Mouse (Mus musculus) CD4-positive, CD25-positive, alpha-beta regulatory T cell, adult 4 months (primary cell): ENCODE results near the gene 1700086D15Rik. TPM values are rescaled to one million over a fixed set of nuclear protein-coding genes. Genes with fewer than 3 reads are reported as not detected.

Experiments used
- ATAC-seq: one replicate; pipeline ENCODE4 v1.8.0; 2017
- polyA plus RNA-seq, 2 experiments: library from polyadenylated mRNA; unstranded; fragments of 100-300 nt; shearing (Covaris generic); gene quantifications; one replicate each; pipeline ENCODE4 v1.2.1; 2017

Gene 1700086D15Rik
- polyA plus RNA-seq, 2 experiments from 2014 or later: not detected

DNA sequence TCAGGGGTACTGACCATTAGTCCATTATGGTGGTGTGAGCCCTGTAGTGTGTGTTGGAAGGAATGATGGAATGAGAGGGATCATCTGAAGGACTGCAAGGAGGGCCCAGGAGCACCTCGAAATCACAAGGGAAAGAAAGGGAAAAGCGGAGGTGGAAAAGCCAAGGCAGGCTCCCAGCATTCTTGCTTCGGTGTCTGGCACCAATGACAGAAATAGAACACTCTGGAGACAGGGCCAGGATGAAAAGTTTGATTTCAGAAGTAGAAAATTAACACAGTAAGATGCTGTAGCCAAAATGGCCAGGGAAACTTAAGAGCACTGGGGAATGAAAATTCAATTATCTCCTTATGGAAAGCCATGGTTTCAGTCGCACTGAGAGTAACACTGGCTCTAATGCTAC lies 26.0 kb downstream of the 1700086D15Rik start:
- no peak for ATAC-seq

DNA sequence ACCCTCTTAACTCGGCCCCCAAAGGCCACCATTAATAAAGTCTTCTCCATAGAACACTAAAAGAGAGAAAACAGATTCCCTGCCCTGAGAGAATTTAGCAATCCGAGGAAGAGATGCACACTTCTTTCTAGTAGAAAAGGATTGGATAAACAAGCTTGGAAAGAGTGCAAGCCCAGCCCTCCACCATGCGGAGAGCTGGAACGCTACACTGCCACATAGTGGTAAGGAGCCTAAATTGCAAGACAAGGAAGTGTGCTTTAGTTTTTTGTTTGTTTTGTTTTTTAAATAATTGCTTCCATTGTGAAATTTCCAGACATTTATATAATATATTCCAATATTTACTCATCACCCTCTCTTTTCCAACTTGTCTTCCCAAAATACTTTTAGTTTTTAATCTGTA lies 30.6 kb downstream of the 1700086D15Rik start:
- no peak for ATAC-seq

DNA sequence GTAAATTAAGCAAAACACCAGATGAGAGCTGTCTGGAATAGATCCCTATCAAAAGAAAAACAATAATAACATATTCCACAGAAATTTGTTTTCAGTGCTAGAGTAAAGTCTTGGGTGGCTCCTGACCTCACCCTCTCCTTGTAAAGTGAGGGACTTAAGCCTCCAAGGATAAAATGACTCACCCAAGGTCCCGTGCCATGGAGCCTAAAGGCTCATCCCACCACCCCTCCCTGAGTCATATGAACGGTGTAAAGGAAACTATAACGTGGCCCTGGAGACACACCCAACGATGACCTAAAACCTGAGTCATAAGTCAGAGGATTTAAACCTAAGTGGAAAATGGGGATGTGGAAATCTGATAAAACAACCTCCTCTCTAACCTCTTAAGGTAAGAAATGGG lies 31.0 kb downstream of the 1700086D15Rik start:
- ATAC-seq: no peak

DNA sequence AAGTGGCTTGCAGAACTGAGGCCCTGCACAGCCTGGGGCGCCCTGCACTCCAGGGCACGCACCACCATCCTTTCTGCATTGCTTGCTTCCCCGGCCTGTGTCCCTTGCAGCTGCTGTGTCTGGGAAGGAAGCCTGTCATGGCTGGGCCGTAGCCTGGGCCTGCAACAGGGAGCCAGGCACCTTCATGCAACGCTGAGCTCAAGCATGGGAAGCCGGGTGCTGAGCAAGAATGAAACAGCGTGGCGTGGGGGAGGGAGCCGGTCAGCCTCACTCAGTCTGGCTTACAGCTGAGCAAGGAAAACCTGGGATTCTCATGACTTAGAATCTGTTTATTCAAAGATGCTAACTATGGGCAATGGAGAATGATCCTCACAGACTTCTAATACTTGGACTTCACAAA lies 33.1 kb downstream of the 1700086D15Rik start:
- no peak for ATAC-seq

DNA sequence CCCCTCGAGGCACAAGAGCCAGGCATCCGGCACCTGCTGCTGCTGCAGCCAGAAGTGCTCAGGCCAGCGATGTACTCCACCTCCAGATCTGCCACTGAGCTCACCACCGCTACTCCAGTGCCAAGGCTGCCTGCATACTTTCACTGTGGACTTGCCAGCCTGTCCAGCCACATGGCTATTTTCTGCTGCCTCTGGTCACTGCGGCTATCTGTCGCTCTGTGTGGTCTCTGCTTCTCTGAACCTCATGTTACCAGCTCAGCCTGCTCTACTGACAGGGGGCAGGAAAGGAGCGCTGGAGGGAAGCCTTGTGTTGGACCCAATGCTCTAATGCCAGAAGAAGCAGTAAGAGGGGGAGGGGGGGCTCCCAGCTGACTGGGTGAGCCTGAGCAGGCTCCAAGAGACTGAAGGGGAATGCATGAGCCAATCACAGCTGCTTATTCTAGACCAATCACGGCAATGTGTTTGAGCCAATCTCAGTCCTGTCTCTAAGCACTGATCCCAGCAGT lies 34.7 kb downstream of the 1700086D15Rik start:
- no peak for ATAC-seq

DNA sequence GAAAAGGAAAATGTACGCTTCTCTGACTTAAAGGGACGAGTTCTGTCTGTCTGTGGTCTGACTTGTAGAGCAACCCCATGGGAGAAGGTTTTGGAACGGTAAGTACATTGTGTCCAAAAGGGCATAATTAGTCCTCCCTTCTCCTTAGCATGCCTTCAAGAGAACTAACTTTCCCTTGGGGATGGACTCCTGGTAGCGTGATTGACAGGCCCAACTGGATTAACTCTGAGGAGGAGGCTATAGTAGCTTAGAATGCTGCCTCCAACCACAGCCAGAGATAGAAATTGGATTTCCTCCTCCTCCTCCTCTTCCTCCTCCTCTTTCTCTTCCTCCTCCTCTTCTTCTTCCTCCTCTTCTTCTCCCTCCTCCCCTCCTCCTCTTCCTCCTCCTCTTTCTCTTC lies 39.4 kb downstream of the 1700086D15Rik start:
- no peak for ATAC-seq

DNA sequence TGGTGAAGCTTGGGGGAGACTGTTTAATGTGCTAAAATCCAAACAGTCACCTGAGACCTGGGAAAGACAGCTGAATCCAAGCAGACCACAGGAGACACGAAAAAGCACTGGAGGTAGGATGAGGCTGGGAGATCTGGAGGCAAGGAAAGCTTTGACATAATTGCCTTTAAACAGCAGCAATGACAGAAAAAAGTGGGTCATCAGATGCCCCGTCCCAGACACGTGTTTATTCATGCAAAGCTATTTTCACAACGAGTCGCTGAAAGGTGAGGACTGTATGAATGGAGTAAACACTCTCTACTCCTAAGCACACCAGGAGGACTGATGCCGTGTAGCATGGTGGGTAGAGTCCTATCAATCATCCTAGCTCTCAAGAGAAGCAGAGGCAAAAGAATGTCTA lies 43.9 kb downstream of the 1700086D15Rik start:
- no peak for ATAC-seq

DNA sequence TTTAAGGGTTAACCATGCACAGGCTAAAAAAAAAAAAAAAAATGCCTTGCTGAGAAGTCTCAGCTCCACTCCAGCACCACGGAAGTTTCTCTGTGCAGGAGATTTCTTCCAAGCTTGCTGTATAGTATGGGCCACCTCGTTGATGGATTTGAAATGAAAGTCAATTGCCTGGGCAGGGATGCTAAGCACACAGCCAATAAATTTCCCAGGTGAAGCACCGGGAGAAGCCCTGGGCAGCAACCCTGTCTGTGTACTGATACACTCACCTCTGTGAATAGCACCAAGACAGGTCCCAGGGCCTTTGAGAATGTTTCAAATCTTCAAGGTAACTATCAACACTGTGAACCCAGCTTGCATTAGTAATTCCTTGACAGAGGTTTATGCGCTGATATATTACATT lies 47.6 kb downstream of the 1700086D15Rik start:
- no peak for ATAC-seq

DNA sequence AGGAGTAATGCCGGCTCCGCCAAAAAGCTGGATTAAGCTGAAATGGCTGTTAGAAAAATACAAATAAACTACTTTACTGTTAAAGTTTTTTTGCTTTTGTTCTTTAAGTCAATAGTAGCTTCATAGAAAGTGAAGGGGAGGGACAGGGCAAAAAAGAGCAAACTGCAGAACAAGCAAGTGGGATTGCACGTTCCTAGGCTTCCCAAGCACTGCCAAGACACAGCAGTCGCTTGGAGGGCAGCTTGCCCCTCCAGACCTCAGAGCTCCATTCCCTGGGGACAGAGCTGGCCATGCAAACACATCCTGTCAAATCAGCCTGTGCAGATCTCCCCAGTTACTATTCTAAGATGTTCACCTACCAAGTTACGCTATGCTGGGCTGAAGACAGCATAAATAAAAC lies 48.0 kb downstream of the 1700086D15Rik start:
- ATAC-seq: no peak

DNA sequence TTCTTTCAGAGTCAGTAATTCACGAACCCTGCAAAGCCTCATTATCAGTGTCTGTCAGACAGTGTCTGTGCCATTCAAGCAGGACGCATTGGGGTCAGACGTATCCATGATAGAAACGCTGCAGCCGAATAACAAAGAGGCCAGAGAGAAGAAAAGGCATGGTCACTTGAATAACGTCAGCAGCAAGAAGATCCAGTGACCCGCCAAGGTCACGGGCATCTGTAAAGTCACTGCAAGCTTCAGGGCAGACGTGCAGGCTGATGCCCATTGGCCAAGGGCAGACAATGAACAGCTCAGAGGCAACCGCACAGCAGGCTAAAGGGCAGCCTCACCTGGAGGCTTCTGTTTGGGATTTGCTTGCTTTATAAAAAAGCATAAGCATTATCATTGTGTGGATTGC lies 49.6 kb downstream of the 1700086D15Rik start:
- no peak for ATAC-seq

DNA sequence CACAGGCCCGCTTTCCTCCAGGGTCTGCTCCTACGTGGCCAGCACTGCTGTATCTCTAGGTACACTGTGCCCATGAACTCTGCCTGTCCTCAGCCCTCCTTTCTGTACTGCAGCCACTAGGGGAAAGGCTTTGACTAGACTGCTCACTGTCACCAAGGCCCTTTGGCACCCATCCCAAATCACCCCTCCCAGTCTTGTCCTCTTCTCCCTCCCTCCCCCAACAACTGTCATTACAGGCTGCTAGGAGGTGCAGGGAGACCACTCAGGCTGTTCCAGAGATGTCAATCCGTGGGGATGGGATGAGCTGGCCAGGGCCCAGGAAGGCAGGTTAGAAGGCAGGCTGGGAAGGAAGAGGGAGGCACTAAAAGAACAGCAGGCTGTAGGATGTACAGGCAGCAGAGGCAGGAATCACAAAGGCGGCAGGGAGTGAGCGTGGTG lies 51.9 kb downstream of the 1700086D15Rik start:
- ATAC-seq: no peak

DNA sequence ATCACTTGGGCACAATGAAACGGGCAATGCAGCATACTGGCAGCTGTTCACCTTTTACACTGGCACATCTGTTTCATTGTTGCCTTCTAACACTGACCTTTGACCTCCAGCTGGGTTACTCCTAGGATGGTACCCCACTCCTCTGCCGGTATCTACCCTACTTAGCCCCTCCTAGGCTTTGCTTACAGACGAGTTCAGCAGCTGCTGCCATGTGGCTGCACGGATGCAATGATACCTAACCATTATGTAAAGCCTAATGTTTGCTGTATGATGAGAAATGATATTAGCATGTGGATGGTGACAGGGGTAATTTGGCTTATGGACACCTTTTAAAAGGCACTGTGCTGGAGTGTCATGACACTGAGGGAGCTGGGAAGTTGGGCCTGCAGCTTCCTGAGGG lies 52.5 kb downstream of the 1700086D15Rik start:
- ATAC-seq: no peak

DNA sequence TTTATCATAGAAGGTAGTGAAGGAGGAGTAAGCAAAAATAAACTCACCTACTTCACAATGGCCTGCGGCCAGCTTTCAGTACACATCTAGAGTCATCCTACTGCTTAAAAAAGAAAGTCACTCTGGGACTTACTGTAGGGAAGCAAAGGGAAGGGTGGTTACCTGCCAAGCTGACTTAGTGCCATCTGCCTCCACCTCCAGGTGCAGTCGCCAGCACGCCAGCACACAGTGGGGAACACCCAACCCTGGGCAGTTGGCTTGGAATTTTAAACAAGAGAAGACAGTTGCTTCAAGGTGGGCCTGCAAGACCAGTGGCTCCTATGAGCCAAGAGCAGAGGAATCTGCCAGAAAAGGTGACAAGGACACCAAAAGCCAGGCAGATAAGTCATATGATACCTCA lies 55.6 kb downstream of the 1700086D15Rik start:
- no peak for ATAC-seq

Other genes starting within 250 kb of the 1700086D15Rik start
- 10 to 100 TPM in 1 of 2 experiments, 1 to 10 TPM in 1; 8.2 to 10.9 TPM for gene Elac2, start 180.9 kb downstream of the 1700086D15Rik start, polyA plus RNA-seq
- under 1 TPM; 0.29 to 0.31 TPM for gene Arhgap44, start 3.1 kb upstream of the 1700086D15Rik start, polyA plus RNA-seq
- under 1 TPM in 1 of 2 experiments, not detected in 1; 0.15 TPM for gene Myocd, start 110.1 kb upstream of the 1700086D15Rik start, polyA plus RNA-seq